Mouse (Mus musculus): ENCODE results near the gene Rtn4ip1. TPM values are rescaled to one million over a fixed set of nuclear protein-coding genes. Genes with fewer than 3 reads are reported as not detected.
A peak's percentile ranks its signal among the peaks of the same experiment; 100 is the strongest.

Gene Rtn4ip1
- total RNA-seq, 4 experiments from 2014 or later, result 20.0 to 28.7 (median 26.3) TPM

DNA sequence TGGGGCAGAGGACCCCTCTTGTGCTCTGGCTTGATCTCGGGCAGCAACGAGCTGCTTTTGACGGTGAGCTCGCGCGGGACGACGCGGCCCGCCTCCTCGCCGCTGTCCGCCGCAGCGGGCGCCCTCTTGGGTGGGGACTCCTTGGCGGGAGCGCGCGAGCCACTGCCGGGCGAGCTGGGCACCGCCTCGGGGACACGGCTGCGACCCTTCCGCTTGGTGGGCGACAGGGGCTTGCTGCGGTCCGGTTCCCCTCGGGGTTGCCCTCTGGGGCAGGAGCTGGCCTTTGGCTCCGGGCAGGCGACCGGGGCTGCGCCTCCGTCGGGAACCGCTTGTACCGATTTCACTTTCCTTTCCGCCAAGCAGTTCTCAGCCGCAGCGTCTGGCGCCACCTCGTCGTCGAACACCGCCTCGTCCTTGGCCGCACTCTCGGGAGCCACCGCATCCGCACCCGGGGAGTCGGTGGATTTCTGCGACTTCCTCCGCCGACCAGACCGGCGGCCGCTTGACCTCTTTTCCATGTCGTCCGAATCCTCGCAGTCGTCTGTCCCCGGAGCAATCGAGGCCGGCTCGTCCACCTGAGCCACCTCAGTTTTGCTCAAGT lies 102.0 kb downstream of the Rtn4ip1 start:
- DNase-seq, result peak; percentile 41

DNA sequence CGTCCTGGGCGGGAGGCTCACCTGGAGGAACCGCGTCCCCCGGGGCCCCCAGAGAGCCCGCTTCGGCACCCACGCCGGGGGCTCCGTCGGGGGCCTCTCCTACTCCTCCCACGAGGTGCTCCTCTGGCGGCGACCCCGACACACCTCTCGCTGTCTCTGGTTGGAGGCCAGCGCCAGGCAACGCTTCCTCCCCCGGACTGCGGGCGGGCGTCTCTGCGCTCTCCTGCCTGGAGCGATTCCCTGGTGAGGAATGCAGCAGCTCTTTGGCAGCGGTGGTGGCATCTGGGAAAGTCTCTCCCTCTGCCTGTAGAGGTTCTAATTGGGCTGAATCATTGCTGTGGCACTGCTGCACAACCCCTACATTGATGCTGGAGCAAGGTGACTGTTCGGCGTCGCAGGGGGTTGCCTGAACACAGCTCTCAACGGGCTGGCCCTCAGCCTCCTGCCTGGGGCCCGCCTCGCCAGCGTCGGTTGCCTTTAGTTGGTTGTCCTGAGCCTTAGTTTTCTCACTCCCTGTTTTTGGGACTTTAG lies 102.7 kb downstream of the Rtn4ip1 start:
- no peak for DNase-seq

DNA sequence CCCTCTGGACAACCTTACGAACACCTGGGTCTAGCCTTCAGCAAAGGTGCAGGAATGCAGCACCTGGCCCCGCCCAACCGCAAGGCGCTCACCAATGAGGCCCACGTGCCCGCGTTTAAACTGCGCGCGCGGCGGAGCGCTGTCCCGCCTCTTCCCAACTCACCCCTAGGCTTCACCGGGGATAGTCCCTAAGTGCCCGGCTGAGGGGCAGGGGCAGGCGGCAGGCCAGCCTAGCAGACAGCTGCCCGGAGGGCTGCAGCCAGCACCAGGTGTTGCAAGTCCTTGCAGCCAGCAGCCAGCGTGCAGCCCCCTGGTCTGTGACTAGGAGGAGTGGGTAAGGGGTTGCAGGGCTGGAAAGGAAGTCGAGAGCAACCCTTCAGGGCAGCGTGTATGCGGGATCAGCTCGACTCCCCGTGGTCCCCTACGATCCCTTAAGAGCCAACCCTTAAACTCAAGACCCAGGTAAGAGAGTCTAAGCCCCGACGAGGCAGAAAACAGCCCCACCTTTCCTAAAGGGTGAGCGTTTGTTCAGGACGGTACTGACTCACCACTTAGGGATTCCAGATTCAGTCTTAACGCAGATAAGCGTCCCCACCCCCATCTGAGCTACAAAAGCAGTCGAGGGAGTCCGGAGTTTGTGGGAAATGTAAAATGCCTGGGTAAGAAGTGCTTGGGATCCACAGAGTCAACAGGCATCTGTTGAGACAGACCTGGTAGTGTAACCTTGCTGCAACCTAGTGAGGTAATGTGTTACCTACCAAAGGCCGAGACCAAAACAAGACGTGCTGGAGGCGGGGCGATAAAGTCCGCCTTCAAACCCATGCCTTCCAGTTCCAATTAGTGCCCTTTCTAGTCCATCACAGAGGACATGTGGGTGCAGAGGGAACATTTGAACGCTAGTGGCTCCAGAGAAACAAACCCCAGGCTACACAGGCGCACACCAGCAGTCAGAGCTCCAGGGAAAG lies 104.4 kb downstream of the Rtn4ip1 start:
- peak; percentile 4 for DNase-seq

Other genes starting within 250 kb of the Rtn4ip1 start
- gene Qrsl1, start 62 bp upstream of the Rtn4ip1 start, total RNA-seq (2022), result 10 to 100 TPM in 2 of 4 experiments, 1 to 10 TPM in 2; 8.9 to 11.8 (median 10.3) TPM
- 1 to 10 TPM; 1.0 to 2.0 (median 1.4) TPM for gene Crybg1, start 247.0 kb downstream of the Rtn4ip1 start, total RNA-seq (2022)